Mouse (Mus musculus) erythroblast, embryonic 14.5 days (primary cell): ENCODE measurements around the gene Bpnt1.

Experiments
- GATA1 ChIP-seq: IDR thresholded peaks from 2 replicates; pipeline ENCODE4 v1.6.1; 2012; ENCODE audit warnings: low read length, inconsistent platforms, mixed read lengths
- TAL1 ChIP-seq: IDR thresholded peaks from 3 replicates; pipeline ENCODE4 v1.6.1; 2012; ENCODE audit warnings: low read length, inconsistent platforms, mixed read lengths

GRCm38 (mm10) chr1:185358211-185358610, 26.3 kb downstream of the Bpnt1 start:
- TF ChIP-seq GATA1 (no peak), TAL1 (no peak)
